Mouse (Mus musculus) liver, embryonic 14.5 days (tissue): ENCODE data around the gene 4930590J08Rik. TPM values are rescaled to one million over a fixed set of nuclear protein-coding genes. Genes with fewer than 3 reads are reported as not detected.
A peak's percentile ranks its signal among the peaks of the same experiment; 100 is the strongest.

Experiments
- ATAC-seq: fragments of 200-750 bp; cut with Nextera tagmentation; 2 replicates; pipeline ENCODE4 v1.8.0; 2017; ENCODE audit warnings: moderate number of reproducible peaks, mild to moderate bottlenecking, moderate library complexity; ENCODE audit not compliant: insufficient read depth
- DNase-seq, 3 experiments: peaks; one replicate each; pipeline ENCODE4 v3.0.0-alpha.2; 2012 to 2013; ENCODE audit warnings: low read depth in 3 of 3, low spot score in 3 of 3
- H3K27ac ChIP-seq: fragments of 300-500 bp; sonication (generic); 2 replicates; pipeline ENCODE4 v1.5.1; 2014; ENCODE audit warnings: moderate library complexity, mild to moderate bottlenecking, control low read depth, inconsistent platforms
- H3K27me3 ChIP-seq: fragments of 300-500 bp; sonication (generic); 2 replicates; pipeline ENCODE4 v1.6.1; 2014; ENCODE audit warnings: mild to moderate bottlenecking, low read length, moderate library complexity; ENCODE audit not compliant: control insufficient read depth, insufficient read depth
- H3K36me3 ChIP-seq: fragments of 300-500 bp; sonication (generic); replicated peaks from 2 replicates; pipeline ENCODE4 v1.6.1; 2014; ENCODE audit warnings: low read depth; ENCODE audit not compliant: control insufficient read depth, insufficient read depth
- H3K4me1 ChIP-seq, 2 experiments: fragments of 200-500 bp in 1 of 2; fragments of 300-500 bp in 1 of 2; sonication (generic) in 1 of 2; replicated peaks; 2 replicates each; pipeline ENCODE4 v1.6.1; 2012 to 2014; ENCODE audit warnings: antibody characterized with exemption in 1 of 2, inconsistent platforms in 1 of 2, low read length in 1 of 2; ENCODE audit not compliant: control insufficient read depth in 2 of 2, insufficient read depth in 2 of 2
- H3K4me2 ChIP-seq: fragments of 300-500 bp; sonication (generic); 2 replicates; pipeline ENCODE4 v1.6.1; 2014; ENCODE audit warnings: low read depth, mild to moderate bottlenecking, control low read depth, moderate library complexity
- H3K4me3 ChIP-seq, 2 experiments: fragments of 200-500 bp in 1 of 2; fragments of 300-500 bp in 1 of 2; sonication (generic) in 1 of 2; 2 replicates each; pipeline ENCODE4 v1.5.1; 2012 to 2014; ENCODE audit warnings: low read depth in 2 of 2, low read length in 2 of 2, mild to moderate bottlenecking in 2 of 2, control low read depth in 1 of 2, inconsistent platforms in 1 of 2, moderate library complexity in 1 of 2; ENCODE audit not compliant: insufficient read depth in 1 of 2
- H3K9ac ChIP-seq: fragments of 300-500 bp; sonication (generic); replicated peaks from 2 replicates; pipeline ENCODE4 v1.6.1; 2014; ENCODE audit warnings: mild to moderate bottlenecking, control low read depth, moderate library complexity
- H3K9me3 ChIP-seq: fragments of 300-500 bp; sonication (generic); 2 replicates; pipeline ENCODE4 v1.6.1; 2016; ENCODE audit warnings: low read length, mixed read lengths; ENCODE audit not compliant: control insufficient read depth
- CTCF ChIP-seq: IDR thresholded peaks from 2 replicates; pipeline ENCODE4 v1.5.1; 2016; ENCODE audit warnings: antibody characterized with exemption, low read depth, control low read depth
- EP300 ChIP-seq: IDR thresholded peaks from 2 replicates; pipeline ENCODE4 v1.6.1; 2016; ENCODE audit warnings: antibody characterized with exemption, low read depth
- WGBS: fragments of 180-500 bp; shearing (Covaris S2); extraction: QIAGEN DNeasy Blood & Tissue Kit; methylation state at CpG from one replicate; pipeline ENCODE4 v1.1.7; 2014; ENCODE audit not compliant: insufficient replicate concordance; 5-methylcytosine and 5-hydroxymethylcytosine counted together
- polyA plus RNA-seq, 2 experiments: library from polyadenylated mRNA; depleted of rRNA in 1 of 2; stranded (reverse) in 1 of 2; unstranded in 1 of 2; fragments of >200 nt; fragmentation: Nextera tagmentation in 1 of 2; extraction: Ambion mirVana in 1 of 2; gene quantifications; 2 replicates each; pipeline versions ENCODE4 v1.2.1 to v1.2.3; 2012 to 2014

4930590J08Rik gene
- polyA plus RNA-seq, 2 experiments = 0.11 to 0.17 TPM

DNA sequence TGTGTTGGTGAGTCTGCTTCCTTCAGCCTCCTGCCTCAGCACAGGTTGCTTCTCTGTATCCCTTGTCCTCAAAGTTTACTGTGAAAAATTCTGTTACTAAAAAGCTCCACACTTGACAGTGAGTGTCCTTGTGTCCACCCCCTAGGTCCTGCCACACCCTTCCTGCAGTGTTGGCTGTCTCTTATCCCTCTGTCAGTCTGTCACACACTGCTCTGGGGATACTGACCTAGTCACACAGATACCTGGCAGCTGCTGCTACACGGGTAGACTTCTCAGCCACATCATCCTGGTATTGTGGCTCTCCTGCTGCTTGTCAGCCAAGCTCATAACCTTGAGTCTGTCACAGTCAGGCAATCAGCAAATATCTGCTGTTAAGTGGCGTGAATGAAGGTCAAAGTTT is 90.2 kb downstream of the 4930590J08Rik start:
- TF ChIP-seq CTCF (no peak), EP300 (0 out of 2 replicates have a peak, but pooled peaks have one; percentile 1)
- DNase-seq (peak; percentile 54 to 77 (median 57)), ATAC-seq (peak; percentile 78)
- Histone ChIP-seq H3K9ac (peak overlapping the region; percentile 40), H3K36me3 (no peaks in the 10 kb centered on the region), H3K9me3 (no peaks in the 10 kb centered on the region), H3K4me3 (no peak overlapping the region), H3K4me1 (peaks cover 35 to 37% of the 10 kb centered on the region in 2 experiments), H3K4me2 (peak overlapping the region; percentile 54), H3K27ac (peak overlapping the region; percentile 41), H3K27me3 (no peaks in the 10 kb centered on the region)
- 37% methylated on average over 2 of the region's 2 CpGs for WGBS

DNA sequence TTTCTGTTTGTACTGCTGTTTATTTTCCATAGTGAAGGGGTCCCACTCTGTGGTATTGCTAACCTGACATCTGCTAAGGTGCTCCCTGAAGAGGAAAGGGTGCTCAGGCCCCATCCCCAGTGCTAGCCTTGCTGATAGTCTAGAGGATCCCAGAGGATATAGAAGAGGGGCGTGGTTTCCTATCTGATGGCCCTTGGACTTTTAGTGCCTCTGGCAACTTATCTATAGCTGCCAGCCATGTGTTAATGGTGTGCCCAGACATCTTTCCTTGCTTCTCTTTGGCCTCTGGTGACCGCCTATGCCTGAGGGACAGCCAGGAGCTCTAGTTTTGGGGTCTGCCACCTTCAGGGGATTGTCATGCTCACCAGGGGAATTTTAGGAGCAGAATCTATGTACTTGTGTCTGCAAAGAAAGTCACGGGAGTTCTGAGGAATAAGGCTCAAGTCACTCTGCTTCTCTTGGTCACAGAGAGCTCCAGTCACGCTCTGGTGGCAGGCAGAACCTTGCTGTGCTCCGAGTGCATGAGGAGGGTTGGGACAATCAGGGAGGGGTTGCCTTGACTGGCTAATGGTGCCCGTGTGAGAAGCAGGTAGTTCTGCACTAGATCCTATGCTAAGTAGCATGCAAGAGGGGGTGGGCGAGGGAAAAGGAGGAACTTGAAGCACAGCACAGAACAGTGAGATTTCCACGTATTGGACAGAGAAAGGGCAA is 91.3 kb downstream of the 4930590J08Rik start:
- no peaks in the 10 kb centered on the region for H3K27me3 ChIP-seq
- H3K36me3 ChIP-seq = no peaks in the 10 kb centered on the region
- TF ChIP-seq CTCF (no peak), EP300 (peak; percentile 77)
- peak overlapping the region; percentile 25 for H3K9ac ChIP-seq
- peak overlapping the region; percentile 54 for H3K4me2 ChIP-seq
- peak overlapping the region in 1 of 2 experiments; percentile 31; a peak in 2 of 4 replicates for H3K4me3 ChIP-seq
- DNase-seq (peak; percentile 65 to 86 (median 73)), ATAC-seq (peak; percentile 89)
- peaks cover 35 to 37% of the 10 kb centered on the region in 2 experiments for H3K4me1 ChIP-seq
- H3K27ac ChIP-seq = peak overlapping the region; percentile 41
- no peaks in the 10 kb centered on the region for H3K9me3 ChIP-seq
- 25% methylated on average over 8 of the region's 8 CpGs for WGBS

DNA sequence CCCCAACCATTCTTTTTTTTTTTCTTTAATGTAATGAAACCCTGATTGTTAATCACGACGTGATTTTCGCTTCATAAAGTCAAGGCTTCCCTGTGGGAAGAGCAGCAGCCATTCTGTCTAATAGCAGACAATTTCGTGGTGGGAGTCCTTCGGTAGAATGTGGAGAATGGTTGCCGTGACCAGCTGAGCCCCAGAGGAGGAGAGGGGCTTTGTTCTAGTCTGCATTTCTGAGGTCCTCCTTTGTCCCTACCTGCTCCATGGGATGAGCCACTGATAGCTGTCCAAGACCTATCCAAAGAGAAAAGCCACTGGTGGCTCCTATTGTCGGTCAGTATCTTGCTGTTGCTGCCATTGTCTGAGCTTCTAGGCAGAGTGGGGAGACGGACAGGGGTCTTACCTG is 93.5 kb downstream of the 4930590J08Rik start:
- no peak for DNase-seq
- H3K4me2 ChIP-seq = no peak overlapping the region
- 66% methylated on average over 8 of the region's 8 CpGs for WGBS

More for the DNA sequence above, 93.5 kb downstream of the 4930590J08Rik start:
- no peaks in the 10 kb centered on the region for H3K9me3 ChIP-seq
- no peaks in the 10 kb centered on the region for H3K27me3 ChIP-seq
- H3K36me3 ChIP-seq = no peaks in the 10 kb centered on the region
- no peak overlapping the region for H3K9ac ChIP-seq
- no peak for ATAC-seq
- no peak for TF ChIP-seq CTCF
- no peak for TF ChIP-seq EP300
- peaks cover 35 to 37% of the 10 kb centered on the region in 2 experiments for H3K4me1 ChIP-seq
- no peak overlapping the region for H3K27ac ChIP-seq
- no peak overlapping the region for H3K4me3 ChIP-seq

Other genes starting within 250 kb of the 4930590J08Rik start
- 8.0 and 9.0 TPM in 2 replicates for gene Slc6a6, start 218.8 kb upstream of the 4930590J08Rik start, polyA plus RNA-seq (2012; rRNA removed)
- gene Slc6a6, start 218.8 kb upstream of the 4930590J08Rik start, polyA plus RNA-seq (2014; fragmentation: Nextera tagmentation; extraction: Ambion mirVana) = 7.5 and 11.4 TPM in 2 replicates
- 0.01 and 0.03 TPM in 2 replicates for gene Grip2, start 75.6 kb upstream of the 4930590J08Rik start, polyA plus RNA-seq (2012; rRNA removed)
- gene Grip2, start 75.6 kb upstream of the 4930590J08Rik start, polyA plus RNA-seq (2014; fragmentation: Nextera tagmentation; extraction: Ambion mirVana) = not detected in 2 replicates
- 3.6 and 6.8 TPM in 2 replicates for gene Ccdc174, start 24.8 kb upstream of the 4930590J08Rik start, polyA plus RNA-seq (2012; rRNA removed)
- 10.9 and 13.9 TPM in 2 replicates for gene Ccdc174, start 24.8 kb upstream of the 4930590J08Rik start, polyA plus RNA-seq (2014; fragmentation: Nextera tagmentation; extraction: Ambion mirVana)
- 1.6 and 1.7 TPM in 2 replicates for gene Fgd5, start 76.1 kb downstream of the 4930590J08Rik start, polyA plus RNA-seq (2012; rRNA removed)
- gene Fgd5, start 76.1 kb downstream of the 4930590J08Rik start, polyA plus RNA-seq (2014; fragmentation: Nextera tagmentation; extraction: Ambion mirVana) = 1.5 and 1.6 TPM in 2 replicates
- gene Nr2c2, start 188.6 kb downstream of the 4930590J08Rik start, polyA plus RNA-seq (2012; rRNA removed) = 5.0 and 5.9 TPM in 2 replicates
- 3.9 and 6.1 TPM in 2 replicates for gene Nr2c2, start 188.6 kb downstream of the 4930590J08Rik start, polyA plus RNA-seq (2014; fragmentation: Nextera tagmentation; extraction: Ambion mirVana)